ENCODE assay signal across 8 mouse cellular contexts in the genomic region with DNA sequence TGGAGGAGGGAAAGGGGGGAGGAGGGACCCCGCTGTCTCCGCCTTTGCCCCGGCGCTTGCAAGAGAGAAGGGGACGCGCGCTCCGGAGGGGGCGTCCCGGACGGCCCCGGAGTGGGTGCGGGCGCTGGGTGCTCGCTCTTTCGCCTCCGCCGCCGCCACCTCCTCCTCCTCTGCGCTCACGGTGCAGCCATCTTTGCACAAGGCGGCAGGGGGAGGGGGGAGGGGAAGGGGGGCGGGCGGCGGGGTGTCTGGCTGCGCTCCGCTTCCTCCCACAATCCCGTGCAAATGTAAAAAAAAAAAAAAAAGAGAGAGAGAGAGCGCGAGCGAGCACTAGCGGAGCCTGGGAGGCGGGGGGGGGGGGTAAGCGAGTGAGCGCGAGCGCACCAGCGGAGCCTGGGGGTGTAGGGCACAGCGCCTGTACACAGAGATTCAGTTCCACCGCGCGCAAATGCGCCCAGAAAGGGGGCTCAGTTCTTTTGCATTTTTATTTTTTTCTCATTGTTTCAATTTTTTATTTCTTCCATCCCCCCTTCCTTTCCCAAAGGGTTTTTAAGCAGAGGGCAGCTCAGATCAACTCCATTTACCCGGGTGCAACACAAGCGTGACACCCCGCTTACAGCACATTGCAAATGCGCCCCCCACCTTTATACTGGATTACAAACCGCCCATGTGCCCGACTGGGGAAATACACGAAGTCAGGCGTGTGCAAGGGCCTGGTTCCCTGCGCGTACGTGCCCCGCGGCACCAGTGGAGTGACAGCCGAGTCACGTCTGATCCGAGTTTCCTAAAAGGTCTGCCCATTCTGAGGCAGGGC. TPM values are rescaled to one million over a fixed set of nuclear protein-coding genes. Genes with fewer than 3 reads are reported as not detected.
A peak's percentile ranks its signal among the peaks of the same experiment; 100 is the strongest.
DNase-seq lines count a peak whose midpoint lies in the region; ATAC-seq and TF ChIP-seq lines count a peak whose summit lies in the region.

No protein-coding gene starts in this region.

- peak overlapping the region; percentile 77 for H3K4me3 ChIP-seq in embryonic fibroblast, embryonic 13.5 days (ENCODE audit: insufficient read depth, low read length)
- peak overlapping the region; percentile 94 for H3K4me3 ChIP-seq in heart, embryonic 15.5 days
- H3K4me3 ChIP-seq in liver, embryonic 16.5 days (ENCODE audit: low read depth, low read length): peak overlapping the region; percentile 78
- H3K4me3 ChIP-seq in neural tube, embryonic 12.5 days: peak overlapping the region; percentile 87
- peak overlapping the region; percentile 91 for H3K4me3 ChIP-seq in stomach, embryonic 16.5 days (replicated peaks; ENCODE audit: low read length)

- H3K9ac ChIP-seq in heart, embryonic 15.5 days: peak overlapping the region; percentile 96
- peak overlapping the region; percentile 77 for H3K9ac ChIP-seq in liver, embryonic 16.5 days (ENCODE audit: low read depth, low read length)
- peak overlapping the region; percentile 92 for H3K9ac ChIP-seq in neural tube, embryonic 12.5 days
- H3K9ac ChIP-seq in stomach, embryonic 16.5 days (ENCODE audit: low read length): peak overlapping the region; percentile 93

- H3K9me3 ChIP-seq in heart, embryonic 15.5 days (replicated peaks): no peaks in the 10 kb centered on the region
- no peaks in the 10 kb centered on the region for H3K9me3 ChIP-seq in liver, embryonic 16.5 days (replicated peaks; ENCODE audit: control insufficient read depth, low read length)
- H3K9me3 ChIP-seq in neural tube, embryonic 12.5 days: no peaks in the 10 kb centered on the region
- no peaks in the 10 kb centered on the region for H3K9me3 ChIP-seq in stomach, embryonic 16.5 days (replicated peaks; ENCODE audit: control insufficient read depth, low read length)

- TF ChIP-seq CTCF in embryonic fibroblast, embryonic 13.5 days (IDR thresholded peaks at IDR 0.05; ENCODE audit: borderline replicate concordance, insufficient read depth, low read length): no peak

- peak; percentile 59 for ATAC-seq in heart, embryonic 15.5 days (replicated peaks; ENCODE audit: insufficient number of reproducible peaks, insufficient read depth, low FRiP score, low read depth)
- ATAC-seq in liver, embryonic 16.5 days (ENCODE audit: low read depth): peak; percentile 41
- ATAC-seq in neural tube, embryonic 12.5 days (ENCODE audit: low FRiP score, low read depth): peak; percentile 52
- ATAC-seq in stomach, embryonic 16.5 days (ENCODE audit: insufficient read depth, low FRiP score): peak; percentile 52

- no peaks in the 10 kb centered on the region for H3K27me3 ChIP-seq in heart, embryonic 15.5 days
- no peaks in the 10 kb centered on the region for H3K27me3 ChIP-seq in liver, embryonic 16.5 days (ENCODE audit: control insufficient read depth, insufficient read depth, low read depth, low read length)
- no peaks in the 10 kb centered on the region for H3K27me3 ChIP-seq in neural tube, embryonic 12.5 days (replicated peaks)
- no peaks in the 10 kb centered on the region for H3K27me3 ChIP-seq in stomach, embryonic 16.5 days (ENCODE audit: control insufficient read depth, insufficient read depth, low read length)

- H3K4me2 ChIP-seq in heart, embryonic 15.5 days: peak overlapping the region; percentile 98
- H3K4me2 ChIP-seq in liver, embryonic 16.5 days (ENCODE audit: low read depth, low read length): peak overlapping the region; percentile 99
- peak overlapping the region; percentile 91 for H3K4me2 ChIP-seq in neural tube, embryonic 12.5 days (replicated peaks)
- peak overlapping the region; percentile 99 for H3K4me2 ChIP-seq in stomach, embryonic 16.5 days (ENCODE audit: low read depth, low read length)

- H3K4me1 ChIP-seq in embryonic fibroblast, embryonic 13.5 days (ENCODE audit: control insufficient read depth, insufficient read depth, low read length): no peaks in the 10 kb centered on the region
- H3K4me1 ChIP-seq in heart, embryonic 15.5 days (replicated peaks): peaks cover 25% of the 10 kb centered on the region
- H3K4me1 ChIP-seq in liver, embryonic 16.5 days (ENCODE audit: control insufficient read depth, low read depth, low read length): peaks cover 35% of the 10 kb centered on the region
- peaks cover 20% of the 10 kb centered on the region for H3K4me1 ChIP-seq in neural tube, embryonic 12.5 days
- H3K4me1 ChIP-seq in stomach, embryonic 16.5 days (ENCODE audit: control insufficient read depth, insufficient read depth, low read length): peaks cover 12% of the 10 kb centered on the region

- peak; percentile 42 for TF ChIP-seq POLR2A in embryonic fibroblast, embryonic 13.5 days (IDR thresholded peaks at IDR 0.05; ENCODE audit: low read depth, low read length)

- DNase-seq in CD4-positive helper T cell, adult 2 months (ENCODE audit: low read depth, low spot score): peak; percentile 92
- peak; percentile 52 to 74 for DNase-seq in adrenal gland, postnatal 4 days (ENCODE audit: low spot score in 2 of 2)
- peak; percentile 85 for DNase-seq in kidney, postnatal 14 days

- WGBS in heart, embryonic 15.5 days: under 1% methylated on average over 46 of the region's 59 CpGs
- WGBS in liver, embryonic 16.5 days (ENCODE audit: insufficient replicate concordance): under 1% methylated on average over 40 of the region's 59 CpGs
- 1% methylated on average over 44 of the region's 59 CpGs for WGBS in neural tube, embryonic 12.5 days
- under 1% methylated on average over 26 of the region's 59 CpGs for WGBS in stomach, embryonic 16.5 days

- peaks cover 20% of the 10 kb centered on the region for H3K36me3 ChIP-seq in heart, embryonic 15.5 days
- H3K36me3 ChIP-seq in liver, embryonic 16.5 days (ENCODE audit: control insufficient read depth, insufficient read depth): peaks cover 5% of the 10 kb centered on the region
- peaks cover 25% of the 10 kb centered on the region for H3K36me3 ChIP-seq in neural tube, embryonic 12.5 days
- H3K36me3 ChIP-seq in stomach, embryonic 16.5 days (ENCODE audit: control insufficient read depth, insufficient read depth, low read length): peaks cover 17% of the 10 kb centered on the region

- peak overlapping the region; percentile 97 for H3K27ac ChIP-seq in embryonic fibroblast, embryonic 13.5 days (ENCODE audit: insufficient read depth, low read length)
- H3K27ac ChIP-seq in heart, embryonic 15.5 days: peak overlapping the region; percentile 99
- H3K27ac ChIP-seq in liver, embryonic 16.5 days (ENCODE audit: low read length): peak overlapping the region; percentile 95
- peak overlapping the region; percentile 91 for H3K27ac ChIP-seq in neural tube, embryonic 12.5 days
- H3K27ac ChIP-seq in stomach, embryonic 16.5 days (ENCODE audit: low read length): peak overlapping the region; percentile 99

RNA-seq across cellular contexts. Expression of a gene that starts 0.6 kb away (rescaled TPM):
- 10 to 100 TPM; 76.4 to 85.1 TPM for total RNA-seq in adrenal gland, postnatal 4 days (2021)
- 15.4 and 16.9 TPM in 2 replicates for polyA plus RNA-seq in embryonic fibroblast, embryonic 13.5 days (2011; ENCODE audit: insufficient read length, low read depth, missing spikeins)
- 5.0 and 7.6 TPM in 2 replicates for polyA plus RNA-seq in heart, embryonic 15.5 days (2015; fragmentation: Nextera tagmentation; extraction: Ambion mirVana)
- polyA plus RNA-seq in liver, embryonic 16.5 days (2015; fragmentation: Nextera tagmentation; extraction: Ambion mirVana): 1.9 and 2.0 TPM in 2 replicates
- polyA plus RNA-seq in neural tube, embryonic 12.5 days (2016; fragmentation: Nextera tagmentation; extraction: Ambion mirVana): 11.8 and 14.0 TPM in 2 replicates
- 8.3 and 8.7 TPM in 2 replicates for polyA plus RNA-seq in stomach, embryonic 16.5 days (2015; fragmentation: Nextera tagmentation; extraction: Ambion mirVana)

RNA-seq across cellular contexts. Expression of a gene that starts 8.9 kb away (rescaled TPM):
- total RNA-seq in adrenal gland, postnatal 4 days (2021): 10 to 100 TPM; 61.1 to 71.2 TPM
- polyA plus RNA-seq in embryonic fibroblast, embryonic 13.5 days (2011; ENCODE audit: insufficient read length, low read depth, missing spikeins): 33.0 and 38.0 TPM in 2 replicates
- polyA plus RNA-seq in heart, embryonic 15.5 days (2015; fragmentation: Nextera tagmentation; extraction: Ambion mirVana): 42.4 and 54.8 TPM in 2 replicates
- polyA plus RNA-seq in liver, embryonic 16.5 days (2015; fragmentation: Nextera tagmentation; extraction: Ambion mirVana): 23.4 and 23.8 TPM in 2 replicates
- polyA plus RNA-seq in neural tube, embryonic 12.5 days (2016; fragmentation: Nextera tagmentation; extraction: Ambion mirVana): 56.5 and 63.0 TPM in 2 replicates
- polyA plus RNA-seq in stomach, embryonic 16.5 days (2015; fragmentation: Nextera tagmentation; extraction: Ambion mirVana): 55.7 TPM in 2 replicates

RNA-seq across cellular contexts. Expression of a gene that starts 9.2 kb away (rescaled TPM):
- 10 to 100 TPM; 17.9 to 18.6 TPM for total RNA-seq in adrenal gland, postnatal 4 days (2021)
- polyA plus RNA-seq in embryonic fibroblast, embryonic 13.5 days (2011; ENCODE audit: insufficient read length, low read depth, missing spikeins): 15.1 and 17.5 TPM in 2 replicates
- 12.9 and 15.9 TPM in 2 replicates for polyA plus RNA-seq in heart, embryonic 15.5 days (2015; fragmentation: Nextera tagmentation; extraction: Ambion mirVana)
- polyA plus RNA-seq in liver, embryonic 16.5 days (2015; fragmentation: Nextera tagmentation; extraction: Ambion mirVana): 9.7 and 10.5 TPM in 2 replicates
- polyA plus RNA-seq in neural tube, embryonic 12.5 days (2016; fragmentation: Nextera tagmentation; extraction: Ambion mirVana): 15.2 and 17.9 TPM in 2 replicates
- polyA plus RNA-seq in stomach, embryonic 16.5 days (2015; fragmentation: Nextera tagmentation; extraction: Ambion mirVana): 24.7 and 27.4 TPM in 2 replicates

RNA-seq across cellular contexts. Expression of a gene that starts 35.6 kb away (rescaled TPM):
- total RNA-seq in adrenal gland, postnatal 4 days (2021): 10 to 100 TPM; 58.9 to 59.7 TPM
- 83.0 and 116 TPM in 2 replicates for polyA plus RNA-seq in embryonic fibroblast, embryonic 13.5 days (2011; ENCODE audit: insufficient read length, low read depth, missing spikeins)
- polyA plus RNA-seq in heart, embryonic 15.5 days (2015; fragmentation: Nextera tagmentation; extraction: Ambion mirVana): 76.4 and 80.8 TPM in 2 replicates
- 20.9 and 23.2 TPM in 2 replicates for polyA plus RNA-seq in liver, embryonic 16.5 days (2015; fragmentation: Nextera tagmentation; extraction: Ambion mirVana)
- polyA plus RNA-seq in neural tube, embryonic 12.5 days (2016; fragmentation: Nextera tagmentation; extraction: Ambion mirVana): 16.8 and 18.4 TPM in 2 replicates
- 63.6 and 68.0 TPM in 2 replicates for polyA plus RNA-seq in stomach, embryonic 16.5 days (2015; fragmentation: Nextera tagmentation; extraction: Ambion mirVana)

RNA-seq across cellular contexts. Expression of a gene that starts 37.2 kb away (rescaled TPM):
- 100 to 1,000 TPM; 114 TPM for total RNA-seq in adrenal gland, postnatal 4 days (2021)
- 75.4 and 79.8 TPM in 2 replicates for polyA plus RNA-seq in embryonic fibroblast, embryonic 13.5 days (2011; ENCODE audit: insufficient read length, low read depth, missing spikeins)
- 25.1 and 32.5 TPM in 2 replicates for polyA plus RNA-seq in heart, embryonic 15.5 days (2015; fragmentation: Nextera tagmentation; extraction: Ambion mirVana)
- 9.8 and 9.9 TPM in 2 replicates for polyA plus RNA-seq in liver, embryonic 16.5 days (2015; fragmentation: Nextera tagmentation; extraction: Ambion mirVana)
- polyA plus RNA-seq in neural tube, embryonic 12.5 days (2016; fragmentation: Nextera tagmentation; extraction: Ambion mirVana): 47.2 and 47.3 TPM in 2 replicates
- polyA plus RNA-seq in stomach, embryonic 16.5 days (2015; fragmentation: Nextera tagmentation; extraction: Ambion mirVana): 22.9 and 24.5 TPM in 2 replicates

Comparison
In these comparisons a context has a peak if more than half of its experiments do, and no peak if none do; other contexts are left out.
1. Peak in every context shown above with its lines: DNase-seq, ATAC-seq, H3K4me3 ChIP-seq and H3K27ac ChIP-seq.